Mouse (Mus musculus) lung, postnatal 36 days (tissue): ENCODE data around the gene Fcgrt.

Source experiments
- DNase-seq: peaks from one replicate; pipeline ENCODE4 v3.0.0; 2022; ENCODE audit warnings: mixed read lengths

Gene Fcgrt

DNA sequence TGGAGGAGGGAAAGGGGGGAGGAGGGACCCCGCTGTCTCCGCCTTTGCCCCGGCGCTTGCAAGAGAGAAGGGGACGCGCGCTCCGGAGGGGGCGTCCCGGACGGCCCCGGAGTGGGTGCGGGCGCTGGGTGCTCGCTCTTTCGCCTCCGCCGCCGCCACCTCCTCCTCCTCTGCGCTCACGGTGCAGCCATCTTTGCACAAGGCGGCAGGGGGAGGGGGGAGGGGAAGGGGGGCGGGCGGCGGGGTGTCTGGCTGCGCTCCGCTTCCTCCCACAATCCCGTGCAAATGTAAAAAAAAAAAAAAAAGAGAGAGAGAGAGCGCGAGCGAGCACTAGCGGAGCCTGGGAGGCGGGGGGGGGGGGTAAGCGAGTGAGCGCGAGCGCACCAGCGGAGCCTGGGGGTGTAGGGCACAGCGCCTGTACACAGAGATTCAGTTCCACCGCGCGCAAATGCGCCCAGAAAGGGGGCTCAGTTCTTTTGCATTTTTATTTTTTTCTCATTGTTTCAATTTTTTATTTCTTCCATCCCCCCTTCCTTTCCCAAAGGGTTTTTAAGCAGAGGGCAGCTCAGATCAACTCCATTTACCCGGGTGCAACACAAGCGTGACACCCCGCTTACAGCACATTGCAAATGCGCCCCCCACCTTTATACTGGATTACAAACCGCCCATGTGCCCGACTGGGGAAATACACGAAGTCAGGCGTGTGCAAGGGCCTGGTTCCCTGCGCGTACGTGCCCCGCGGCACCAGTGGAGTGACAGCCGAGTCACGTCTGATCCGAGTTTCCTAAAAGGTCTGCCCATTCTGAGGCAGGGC, 50.3 kb downstream of the Fcgrt start:
- peak; percentile 68 for DNase-seq

DNA sequence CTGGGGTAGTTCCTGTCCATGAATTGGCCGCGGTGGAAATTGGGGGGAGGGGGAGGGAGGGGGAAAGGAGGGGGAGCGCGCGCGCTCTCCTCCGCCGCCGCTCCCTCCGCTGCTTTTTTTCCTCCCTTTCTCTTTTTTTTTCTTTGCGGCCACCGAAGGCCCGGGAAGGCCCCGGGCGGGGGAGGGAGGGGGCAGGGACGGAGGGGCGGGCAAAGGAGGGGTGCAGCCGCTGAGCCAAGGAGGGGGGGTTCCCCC, 50.9 kb downstream of the Fcgrt start, which contains the start of gene Prr12:
TSS of gene Prr12 (minus strand) at position 20 of the 255 bp plus-strand sequence.
- no peak for DNase-seq

DNA sequence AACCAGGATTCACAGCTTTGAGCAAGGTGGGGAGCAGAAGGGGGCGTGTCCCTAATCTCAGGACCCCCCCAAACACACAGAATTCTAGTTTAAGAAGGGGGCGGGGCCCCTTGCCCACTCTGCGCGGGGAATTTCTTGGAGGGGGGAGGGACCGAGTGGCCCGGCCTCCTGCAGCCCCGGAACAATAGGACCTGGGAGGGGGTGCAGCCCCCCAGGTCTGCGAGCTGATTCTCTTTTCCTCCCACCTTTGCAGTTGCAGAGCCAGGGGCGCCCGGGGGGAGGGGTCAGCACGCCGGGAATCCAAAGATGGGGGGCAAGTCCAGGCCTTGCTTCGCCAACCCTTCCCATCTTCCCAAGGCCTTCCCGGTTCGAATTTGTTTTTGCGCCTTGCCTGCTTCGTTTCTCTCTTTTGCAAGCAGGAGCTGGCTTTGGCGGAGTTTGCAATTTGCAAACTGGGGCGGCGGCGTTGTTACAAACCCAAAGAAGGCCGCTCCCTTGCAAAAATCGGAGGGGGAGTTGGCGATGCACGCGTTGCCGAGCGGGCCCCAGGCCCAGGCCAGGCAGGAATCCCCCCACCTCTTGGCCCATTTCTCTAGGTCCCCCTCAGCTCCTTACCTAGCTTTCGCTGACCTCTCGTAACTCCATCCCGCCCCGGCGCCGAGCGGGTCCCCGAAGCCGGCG, 51.3 kb downstream of the Fcgrt start:
- DNase-seq, result peak; percentile 33

DNA sequence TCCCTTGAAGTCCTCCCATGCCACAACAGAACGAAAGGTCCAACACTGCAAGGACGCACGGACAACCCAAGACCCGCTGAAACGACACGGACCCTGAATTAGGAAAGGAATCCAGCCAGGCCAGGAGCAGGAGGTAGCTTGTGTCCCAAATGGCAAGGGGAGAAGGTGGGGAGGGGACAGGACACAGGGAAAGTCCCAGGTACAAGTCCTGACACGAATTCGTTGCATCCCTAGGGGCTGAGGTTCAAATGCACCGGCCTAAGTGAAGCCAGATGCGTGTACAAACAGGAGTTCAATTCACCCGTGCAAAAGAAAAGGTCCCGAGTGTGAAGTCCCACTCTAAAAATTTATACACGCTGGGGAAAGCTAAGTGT, 52.1 kb downstream of the Fcgrt start:
- no peak for DNase-seq

DNA sequence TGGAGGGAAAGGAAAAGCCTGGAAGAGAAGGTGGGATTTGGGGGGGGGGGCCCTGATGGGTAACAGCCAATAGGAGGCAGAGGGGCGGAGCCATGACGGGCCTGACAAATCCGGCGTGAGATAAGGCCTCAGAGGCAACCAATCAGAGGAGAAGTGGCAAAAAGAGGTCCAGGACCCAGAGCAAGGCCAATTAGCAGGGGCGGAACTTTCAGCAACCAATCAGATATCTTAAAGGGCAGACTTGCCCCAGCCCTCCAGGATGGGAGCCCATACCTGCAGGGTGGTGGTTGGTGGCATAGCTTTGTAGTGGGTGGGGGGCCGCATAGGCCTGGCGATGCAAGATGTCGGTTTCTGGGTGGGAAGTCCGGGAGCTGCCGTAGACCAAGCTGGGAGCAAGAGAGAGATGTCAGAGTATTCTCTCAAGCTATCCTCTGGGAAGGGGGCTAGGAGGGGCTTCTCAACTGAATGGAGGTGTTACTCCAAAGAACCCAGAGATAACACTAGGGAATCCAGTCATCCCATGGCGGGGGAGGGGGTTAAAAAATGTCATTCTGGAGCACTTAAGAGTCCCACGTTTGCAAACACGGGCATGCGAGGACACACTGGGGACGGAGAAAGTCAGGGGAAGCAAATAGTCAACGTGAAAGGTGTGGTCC, 52.6 kb downstream of the Fcgrt start:
- peak; percentile 79 for DNase-seq

DNA sequence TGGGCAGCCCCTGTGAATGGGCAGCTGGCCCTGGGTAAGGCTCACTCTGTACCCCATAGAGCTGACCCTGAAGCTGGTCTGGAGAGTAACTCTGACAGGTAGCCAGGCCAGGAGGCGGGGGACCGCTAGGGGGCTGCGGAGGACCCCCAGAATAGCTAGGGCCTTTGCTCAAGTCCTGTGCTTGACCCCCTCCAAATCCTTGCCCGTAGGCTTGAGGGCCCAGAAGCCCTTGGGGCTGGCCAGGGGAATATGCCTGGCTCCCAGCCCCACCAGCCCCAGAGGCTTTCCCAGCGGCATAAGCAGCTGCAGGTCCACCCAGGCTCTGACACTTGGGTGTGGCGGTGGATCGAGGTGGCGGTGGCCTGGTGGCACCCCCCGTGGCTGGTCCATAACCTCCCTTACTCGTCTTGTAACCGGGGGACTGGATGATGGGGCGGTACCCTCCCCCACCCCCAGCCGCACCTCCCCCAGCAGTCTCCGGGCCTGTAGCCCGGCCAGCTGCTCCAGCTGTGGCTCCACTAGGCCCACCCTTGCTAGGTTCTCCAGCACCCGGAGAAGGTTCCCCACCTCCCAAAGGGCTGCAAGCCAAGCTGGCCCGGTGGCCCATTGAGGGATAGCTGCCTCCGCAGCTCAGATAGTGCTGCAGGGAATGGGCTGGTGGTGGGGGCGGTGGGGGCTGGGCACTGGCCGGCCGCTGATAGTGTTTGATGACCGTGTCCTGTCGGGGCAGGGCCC, 54.6 kb downstream of the Fcgrt start:
- DNase-seq, result no peak

DNA sequence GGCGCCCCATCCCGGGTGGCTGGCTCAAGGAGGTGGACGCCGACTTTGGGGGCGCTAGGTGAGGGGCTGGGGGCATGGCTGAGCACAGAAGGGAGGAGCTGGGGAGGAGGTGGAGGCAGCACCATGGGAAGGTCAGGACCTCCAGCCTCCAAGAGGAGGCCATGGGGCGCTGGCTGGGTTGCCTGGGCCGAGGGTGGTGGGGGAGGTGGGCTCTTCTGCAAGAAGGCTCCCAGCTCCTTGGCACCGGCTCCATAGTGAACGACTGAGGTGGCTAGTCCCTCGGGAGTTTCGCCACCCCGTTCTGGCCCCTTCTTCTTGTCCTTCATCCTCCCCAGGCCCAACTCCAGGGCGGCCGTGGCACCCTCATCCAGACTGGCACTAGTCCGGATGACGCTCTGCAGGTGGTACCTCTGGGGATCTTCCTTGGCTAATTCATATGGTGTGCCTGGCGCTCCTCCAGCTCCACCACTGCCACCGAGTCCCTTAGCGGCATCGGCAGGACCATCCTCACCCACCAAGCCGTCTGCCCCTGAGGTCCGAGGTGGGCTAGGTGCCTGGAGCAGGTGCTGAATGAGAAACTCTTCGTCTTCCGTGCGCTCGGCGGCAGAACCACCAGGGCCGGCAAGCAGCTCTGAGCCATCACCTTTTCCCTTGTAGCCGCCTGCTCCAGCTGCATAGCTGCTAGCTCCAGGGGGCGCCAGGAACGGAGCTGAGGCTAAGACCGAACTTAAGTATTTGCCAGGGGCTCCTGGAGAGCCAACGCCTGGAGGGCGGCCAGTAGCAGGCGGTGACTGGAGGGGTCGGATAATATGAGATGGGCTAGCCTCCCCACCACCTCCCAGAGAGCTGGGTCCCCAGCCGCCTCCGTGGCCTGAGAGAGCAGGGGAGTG, 55.4 kb downstream of the Fcgrt start:
- DNase-seq, result no peak

DNA sequence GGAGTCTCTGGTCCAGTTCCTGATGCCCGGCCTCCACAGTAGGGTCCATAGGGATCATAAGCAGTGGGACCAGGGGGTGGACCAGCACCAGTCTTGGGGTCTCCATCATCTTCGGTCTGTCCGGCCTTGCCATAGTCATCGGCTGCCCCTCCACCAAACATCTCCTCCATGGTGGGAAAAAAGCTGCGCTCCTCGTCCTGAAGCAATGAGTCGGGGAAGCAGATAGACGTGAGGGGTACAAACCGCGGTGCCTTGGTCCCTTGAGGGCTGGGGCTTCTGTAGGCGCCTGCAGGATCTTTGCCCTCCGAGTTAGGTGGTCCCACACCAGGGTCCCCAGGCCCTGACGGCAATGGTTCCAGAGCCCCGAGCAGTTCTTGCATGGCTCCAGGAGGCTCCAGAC, 56.2 kb downstream of the Fcgrt start:
- no peak for DNase-seq

DNA sequence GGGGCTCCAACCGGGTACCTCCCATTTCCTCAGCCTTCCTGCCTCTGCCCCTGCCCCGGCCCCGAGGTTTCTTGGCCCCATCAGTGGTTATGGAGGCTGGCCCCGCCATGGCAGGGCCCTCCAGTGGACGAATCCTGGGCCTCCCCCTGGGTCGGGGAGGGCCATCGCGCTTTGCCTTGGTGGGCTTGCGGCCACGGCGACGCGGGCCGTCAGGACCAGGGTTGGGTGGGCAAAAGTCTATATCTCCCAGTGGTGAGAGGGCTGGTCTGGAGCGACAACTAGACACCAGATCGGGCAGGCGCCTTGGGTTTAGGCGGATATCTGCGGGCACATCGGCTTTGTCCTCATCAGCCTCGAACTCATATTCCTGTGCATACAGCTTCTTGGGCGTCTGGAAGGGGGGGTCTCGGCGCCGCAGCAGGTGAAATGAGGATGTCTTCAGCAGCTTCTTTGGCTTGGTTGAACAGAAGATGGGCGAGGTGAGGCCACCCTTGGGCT, 56.7 kb downstream of the Fcgrt start:
- DNase-seq, result no peak

DNA sequence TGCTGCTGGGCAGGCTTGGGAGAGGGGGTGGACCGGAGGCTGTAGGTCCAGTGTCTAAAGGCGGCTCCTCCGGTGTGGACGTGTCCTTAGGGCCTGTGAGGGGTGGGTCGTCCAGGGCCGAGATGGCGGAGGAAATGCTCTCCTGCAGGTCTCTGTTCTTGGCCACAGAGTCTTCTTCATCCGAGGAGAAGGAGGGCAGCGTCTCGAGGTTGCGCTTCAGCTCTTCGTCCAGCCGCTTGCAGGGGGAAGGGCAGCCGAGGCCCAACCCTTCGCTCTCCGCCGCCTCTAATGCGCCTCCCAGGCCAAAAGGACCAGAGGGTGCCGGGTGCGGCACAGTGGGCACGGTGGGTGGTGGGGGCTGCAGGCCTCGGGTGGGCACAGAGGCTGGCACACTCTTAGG, 57.9 kb downstream of the Fcgrt start:
- no peak for DNase-seq

DNA sequence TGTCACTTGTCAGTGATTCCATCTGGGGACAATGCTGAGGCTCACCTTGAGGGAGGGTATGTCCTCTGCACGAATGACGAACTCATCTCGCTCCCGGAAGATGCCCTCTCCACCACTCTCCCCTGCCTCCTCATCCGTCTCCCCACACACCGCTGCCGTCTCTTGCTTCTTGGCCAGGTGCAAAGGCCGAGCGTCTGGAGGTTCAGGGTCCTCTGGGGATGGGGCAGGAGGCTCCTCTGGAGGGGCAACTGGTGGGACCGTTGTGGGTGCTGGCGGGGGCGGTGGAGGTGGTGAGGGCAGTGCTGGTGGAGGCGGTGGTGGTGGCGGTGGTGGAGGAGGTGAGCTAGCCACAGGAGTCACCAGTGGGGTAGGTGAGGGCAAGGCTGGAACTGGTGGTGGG, 60.3 kb downstream of the Fcgrt start:
- no peak for DNase-seq
